Mouse (Mus musculus): ENCODE data around the gene Adprh.
A peak's percentile ranks its signal among the peaks of the same experiment; 100 is the strongest.
"Not testable (repeated sequence)": the region's sequence is repeated elsewhere in the genome, so short reads cannot be mapped to it uniquely, and the experiment has no call there.

Gene Adprh

DNA sequence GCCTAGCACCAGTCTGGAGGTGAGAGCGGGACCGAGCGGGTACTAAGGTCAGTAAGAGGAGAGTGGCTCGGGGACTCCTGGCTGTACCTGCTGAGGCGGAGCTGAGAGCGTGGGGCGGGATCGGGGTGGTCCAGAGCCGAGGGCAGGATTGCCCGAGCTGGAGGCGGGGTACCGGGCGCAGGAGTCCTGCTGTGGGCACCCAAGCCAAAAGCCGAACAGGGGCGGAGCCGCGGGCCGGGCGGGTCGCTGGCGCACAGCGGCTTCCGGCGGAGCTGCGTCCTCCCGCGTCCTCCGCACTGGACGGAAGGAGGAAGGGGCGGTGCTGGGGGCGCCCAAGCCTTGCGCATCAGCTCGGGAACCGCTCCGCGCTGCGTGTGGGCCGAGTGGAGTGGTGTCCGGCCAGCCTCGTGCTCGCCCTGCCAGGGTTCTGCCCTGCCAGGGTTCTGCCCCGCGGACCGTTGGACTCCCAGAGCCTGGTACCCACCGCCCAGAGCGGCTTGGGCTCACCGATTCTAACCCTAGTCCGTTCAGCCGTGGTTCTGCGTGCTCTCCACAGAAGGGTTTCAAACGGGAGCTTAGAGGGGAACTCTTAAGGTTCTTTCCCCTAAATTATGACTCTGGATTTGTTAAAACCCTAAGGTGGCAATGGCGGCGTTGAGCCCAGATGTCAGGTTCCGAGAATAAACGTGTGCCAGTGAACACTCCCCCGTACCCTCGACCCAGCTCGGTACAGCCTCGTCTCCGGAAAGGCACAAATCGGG, at the start of gene Adprh:
Gene Adprh (minus strand): TSS at position 262 of the 761 bp plus-strand sequence.
- DNase-seq (ENCODE audit: low spot score): peak; percentile 92

DNA sequence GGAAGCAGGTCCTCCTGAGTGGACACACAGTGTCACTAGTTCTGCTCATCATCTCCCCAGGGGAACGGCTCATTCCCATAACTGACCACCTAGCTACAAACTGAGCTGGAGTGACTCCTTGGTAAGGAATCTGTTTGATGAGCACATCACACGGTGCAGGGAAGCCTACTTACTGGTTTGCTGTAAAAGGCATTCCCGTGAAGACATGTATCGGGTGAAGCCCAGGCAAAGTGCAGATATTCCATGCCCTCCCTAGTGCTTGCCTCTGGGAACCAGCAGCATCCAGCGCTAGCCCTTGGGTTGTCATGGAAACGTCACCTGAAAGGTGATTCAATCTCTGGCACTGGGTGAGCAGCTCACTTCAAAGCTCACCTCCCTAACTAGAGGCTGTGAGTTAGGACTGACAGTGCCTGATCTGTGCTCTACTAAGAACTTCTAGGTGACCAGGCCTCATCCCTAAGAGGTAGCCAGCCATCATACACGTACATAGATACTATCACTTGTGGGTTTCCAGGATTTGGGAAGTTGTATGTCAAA, 44.2 kb upstream of the Adprh start:
- no peak for DNase-seq (ENCODE audit: low spot score)

DNA sequence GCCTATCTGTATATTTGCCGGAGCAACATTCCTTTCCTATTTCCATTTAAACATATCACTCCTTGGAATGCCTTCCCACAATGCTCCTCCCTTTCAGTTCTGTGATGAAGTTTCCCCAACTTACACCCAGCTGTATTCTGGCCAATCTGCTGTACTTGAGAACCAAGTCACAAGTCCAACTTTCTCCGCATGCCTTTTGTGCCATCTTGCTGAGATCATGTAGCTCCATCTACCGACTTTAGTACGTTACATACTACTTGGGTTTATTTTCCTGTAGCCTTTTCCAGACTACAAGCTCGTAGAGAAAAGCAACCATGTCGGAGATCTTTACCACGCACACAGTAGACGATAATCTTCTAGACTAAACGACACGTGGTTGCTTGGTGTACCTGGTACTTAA, 41.4 kb upstream of the Adprh start:
- DNase-seq (ENCODE audit: low spot score): no peak

DNA sequence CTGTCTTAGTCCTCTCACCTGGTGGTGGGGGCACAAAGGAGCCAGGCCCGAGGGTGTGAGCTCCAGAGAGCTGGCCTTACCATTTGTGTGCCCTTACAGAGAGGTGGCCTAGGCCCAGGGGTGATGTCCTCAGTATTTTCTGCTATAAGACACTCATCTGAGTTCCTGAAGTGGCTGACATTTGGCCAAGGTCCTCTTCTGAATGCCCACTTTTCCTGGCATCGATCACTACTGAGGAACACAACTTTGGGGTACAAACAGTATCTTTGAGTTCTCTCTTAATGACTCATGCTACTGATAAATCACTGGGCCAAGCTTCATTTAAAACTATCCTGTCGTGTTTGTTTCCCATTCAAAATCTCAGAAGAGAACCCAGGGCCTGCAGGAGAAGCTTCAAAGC, 40.0 kb upstream of the Adprh start:
- no peak for DNase-seq (ENCODE audit: low spot score)

DNA sequence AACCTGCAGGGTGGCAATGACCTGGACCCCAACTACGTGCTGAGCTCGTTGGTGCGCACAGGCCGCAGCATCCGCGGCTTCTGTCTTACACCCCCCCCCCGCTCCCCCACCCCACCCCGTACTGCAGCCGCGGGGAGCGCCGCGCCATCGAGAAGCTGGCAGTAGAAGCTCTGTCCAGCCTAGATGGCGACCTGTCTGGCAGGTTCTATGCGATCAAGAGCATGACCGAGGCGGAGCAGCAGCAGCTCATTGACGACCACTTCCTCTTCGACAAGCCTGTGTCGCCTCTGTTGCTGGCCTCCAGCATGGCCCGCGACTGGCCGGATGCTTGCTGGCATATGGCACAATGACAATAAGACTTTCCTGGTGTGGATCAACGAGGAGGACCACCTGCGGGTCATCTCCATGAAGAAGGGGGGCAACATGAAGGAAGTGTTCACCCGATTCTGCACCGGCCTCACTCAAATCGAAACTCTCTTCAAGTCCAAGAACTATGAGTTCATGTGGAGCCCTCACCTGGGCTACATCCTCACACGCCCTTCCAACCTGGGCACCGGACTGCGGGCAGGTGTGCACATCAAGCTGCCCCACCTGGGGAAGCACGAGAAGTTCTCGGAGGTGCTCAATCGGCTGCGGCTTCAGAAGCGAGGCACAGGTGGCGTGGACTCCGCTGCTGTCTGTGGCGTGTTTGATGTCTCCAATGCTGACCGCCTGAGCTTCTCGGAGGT, 31.2 kb upstream of the Adprh start:
- no peak for DNase-seq (ENCODE audit: low spot score)

DNA sequence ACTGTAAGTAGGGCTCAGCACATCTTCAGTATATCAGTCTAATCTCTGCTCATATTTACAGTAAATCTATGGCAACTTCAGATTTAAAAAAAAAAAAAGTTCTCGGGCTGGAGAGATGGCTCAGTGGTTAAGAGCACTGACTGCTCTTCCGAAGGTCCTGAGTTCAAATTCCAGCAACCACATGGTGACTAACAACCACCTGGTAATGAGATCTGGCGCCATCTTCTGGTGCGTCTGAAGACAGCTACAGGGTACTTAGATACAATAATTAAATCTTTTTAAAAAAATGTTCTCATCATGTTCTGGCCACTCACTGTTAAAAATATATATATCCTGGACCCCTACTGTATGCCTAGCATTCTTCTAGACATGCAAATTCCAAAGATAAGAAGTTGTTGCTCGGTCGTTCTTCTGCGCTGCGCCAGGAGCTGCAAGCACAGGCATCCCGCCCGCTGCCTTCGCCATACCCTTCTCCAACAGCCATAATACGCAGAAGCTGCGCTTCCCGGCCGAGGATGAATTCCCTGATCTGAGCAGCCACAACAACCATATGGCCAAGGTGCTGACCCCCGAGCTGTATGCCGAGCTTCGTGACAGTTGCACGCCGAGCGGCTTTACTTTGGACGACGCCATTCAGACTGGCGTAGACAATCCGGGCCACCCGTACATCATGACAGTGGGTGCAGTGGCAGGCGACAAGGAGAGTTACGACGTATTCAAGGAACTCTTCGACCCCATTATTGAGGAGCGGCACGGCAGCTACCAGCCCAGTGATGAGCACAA, 30.5 kb upstream of the Adprh start:
- DNase-seq (ENCODE audit: low spot score): peak; percentile 58

DNA sequence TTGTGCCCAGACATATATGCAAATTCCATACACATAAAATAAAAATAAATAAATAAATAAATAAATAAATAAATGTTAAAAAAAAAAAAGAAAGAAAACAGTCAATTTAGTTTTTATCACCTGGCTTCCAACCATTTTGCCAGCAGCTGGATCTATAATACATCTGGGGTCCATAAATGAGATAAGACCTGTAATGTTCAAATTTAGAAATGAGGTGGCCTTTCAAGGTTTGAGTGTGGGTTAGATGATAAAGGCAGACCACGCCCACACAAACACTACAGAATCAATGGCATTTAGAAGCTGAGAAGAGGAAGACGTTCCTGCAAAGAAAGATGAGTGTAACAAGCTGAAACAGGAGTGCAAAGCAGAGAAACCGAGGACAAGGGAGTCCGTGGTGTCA, 28.8 kb upstream of the Adprh start:
- DNase-seq (ENCODE audit: low spot score): no peak

DNA sequence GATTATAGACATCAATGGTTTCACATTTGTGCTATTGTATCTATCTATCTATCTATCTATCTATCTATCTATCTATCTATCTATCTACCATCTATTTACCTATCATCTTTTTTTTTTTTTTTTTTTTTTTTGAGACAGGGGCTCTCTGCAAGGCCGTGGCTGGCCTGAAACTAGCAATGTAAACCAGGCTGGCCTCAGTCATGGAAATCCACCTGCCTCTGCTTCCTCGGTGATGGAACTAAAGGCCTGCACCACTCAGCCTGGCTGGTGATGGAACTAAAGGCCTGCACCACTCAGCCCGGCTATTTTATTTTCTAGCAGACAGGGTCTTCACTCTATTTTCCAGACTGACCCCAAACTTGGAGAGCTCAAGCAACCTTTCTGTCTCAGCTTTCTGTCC, 25.8 kb upstream of the Adprh start:
- DNase-seq (ENCODE audit: low spot score): no peak

DNA sequence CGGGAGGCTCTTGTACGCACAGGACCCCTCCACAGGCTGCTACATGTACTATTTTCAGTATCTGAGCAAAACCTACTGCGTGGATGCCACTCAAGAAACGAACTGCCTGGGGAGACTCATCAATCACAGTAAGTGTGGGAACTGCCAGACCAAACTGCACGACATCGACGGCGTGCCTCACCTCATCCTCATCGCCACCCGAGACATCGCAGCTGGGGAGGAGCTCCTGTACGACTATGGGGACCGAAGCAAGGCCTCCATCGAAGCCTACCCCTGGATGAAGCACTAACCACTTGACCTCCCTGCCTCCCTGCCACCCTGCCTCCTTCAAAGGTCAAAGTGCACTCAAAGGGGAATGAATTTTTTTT, 24.7 kb upstream of the Adprh start:
- DNase-seq (ENCODE audit: low spot score): not testable (repeated sequence)

DNA sequence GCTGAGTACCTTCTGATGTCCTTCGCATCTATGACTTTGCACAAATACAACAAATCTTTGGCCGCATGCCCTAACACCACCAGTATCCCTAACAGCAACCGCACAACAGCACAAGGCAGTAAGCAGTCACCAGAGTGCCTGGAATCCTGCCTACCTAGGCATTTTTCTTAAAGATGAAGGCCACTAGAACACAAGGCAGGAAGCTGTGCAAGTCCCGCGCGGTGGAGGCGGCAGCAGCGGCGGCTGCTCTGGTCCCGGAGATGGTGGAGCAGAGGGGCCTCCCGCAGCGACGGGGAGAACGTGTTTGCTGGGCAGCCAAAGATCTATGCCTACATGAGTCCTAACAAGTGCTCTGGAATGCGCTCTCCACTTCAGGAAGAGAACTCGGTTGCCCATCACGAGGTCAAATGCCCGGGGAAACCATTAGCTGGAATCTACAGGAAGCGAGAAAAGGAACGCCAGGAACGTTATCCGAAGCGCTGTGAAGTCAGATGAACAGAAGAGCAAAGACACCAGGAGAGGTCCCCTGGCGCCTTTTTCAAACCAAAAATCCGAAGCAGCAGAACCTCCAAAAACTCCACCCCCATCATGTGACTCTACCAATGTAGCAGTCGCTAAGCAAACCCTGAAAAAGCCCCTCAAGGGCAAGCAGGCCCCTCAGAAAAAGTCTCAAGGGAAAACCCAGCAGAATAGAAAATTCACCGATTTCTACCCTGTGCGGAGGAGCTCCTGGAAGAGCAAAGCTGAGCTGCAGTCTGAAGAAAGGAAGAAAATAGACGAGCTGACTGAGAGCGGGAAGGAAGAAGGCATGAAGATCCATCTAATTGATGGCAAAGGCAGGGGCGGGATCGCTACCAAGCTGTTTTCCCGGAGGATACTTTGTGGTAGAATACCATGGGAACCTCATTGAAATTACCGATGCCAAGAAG, 24.1 kb upstream of the Adprh start:
- peak; percentile 72 for DNase-seq (ENCODE audit: low spot score)

DNA sequence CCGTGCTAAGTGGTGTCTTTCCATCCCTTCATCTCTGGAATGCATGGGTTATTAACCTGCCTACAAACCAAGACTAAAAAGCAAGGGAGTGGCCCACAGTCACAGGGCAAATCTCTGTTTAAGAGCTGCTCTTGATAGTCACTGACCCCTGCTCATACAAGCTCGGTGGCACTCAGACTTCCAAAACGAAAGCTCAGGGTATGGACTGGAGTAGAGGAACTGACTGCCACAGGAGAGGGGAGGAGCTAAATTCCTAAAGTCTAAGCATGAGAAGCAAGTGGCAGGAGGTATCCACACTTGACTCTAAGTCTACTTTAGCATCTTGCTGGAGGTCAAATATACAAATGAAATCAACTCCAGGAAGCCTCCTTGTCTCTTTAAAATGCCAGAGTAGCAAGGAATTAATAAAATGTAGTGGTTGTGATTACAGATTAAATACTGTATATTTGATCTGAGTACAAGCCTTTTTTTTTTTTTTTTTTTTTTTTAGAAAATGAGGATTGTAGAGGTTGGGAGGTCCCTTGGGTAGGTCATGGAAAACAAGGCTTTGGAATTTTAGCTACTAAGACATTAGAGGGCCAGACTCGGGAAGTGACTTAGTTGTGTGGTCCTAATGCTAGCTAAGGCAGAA, 23.3 kb upstream of the Adprh start:
- no peak for DNase-seq (ENCODE audit: low spot score)

DNA sequence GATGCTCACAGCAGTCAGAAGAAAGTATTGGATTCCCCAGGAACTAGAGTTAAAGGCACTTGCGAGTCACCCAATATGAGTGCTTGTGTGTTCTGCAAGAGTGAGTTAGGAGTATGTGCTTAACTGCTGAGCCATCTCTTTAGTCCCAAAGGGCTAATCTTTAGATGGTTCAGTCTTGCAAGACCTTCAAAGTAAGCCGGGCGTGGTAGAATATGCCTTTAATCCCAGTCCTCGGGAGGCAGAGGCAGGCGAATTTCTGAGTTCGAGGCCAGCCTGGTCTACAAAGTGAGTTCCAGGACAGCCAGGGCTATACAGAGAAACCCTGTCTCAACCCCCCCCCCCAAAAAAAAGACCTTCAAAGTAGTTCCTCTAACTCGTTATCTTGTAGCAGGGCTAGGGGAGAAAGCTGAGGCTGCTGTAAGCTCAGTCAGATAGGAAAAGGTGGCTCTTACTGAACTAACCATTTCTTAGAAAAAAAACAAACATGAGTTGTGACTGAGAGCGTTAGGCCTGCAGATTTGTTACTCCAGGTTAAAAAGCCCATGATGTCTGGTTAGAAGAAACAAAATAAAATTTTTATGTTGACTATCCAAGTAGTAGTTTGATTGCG, 22.3 kb upstream of the Adprh start:
- no peak for DNase-seq (ENCODE audit: low spot score)

DNA sequence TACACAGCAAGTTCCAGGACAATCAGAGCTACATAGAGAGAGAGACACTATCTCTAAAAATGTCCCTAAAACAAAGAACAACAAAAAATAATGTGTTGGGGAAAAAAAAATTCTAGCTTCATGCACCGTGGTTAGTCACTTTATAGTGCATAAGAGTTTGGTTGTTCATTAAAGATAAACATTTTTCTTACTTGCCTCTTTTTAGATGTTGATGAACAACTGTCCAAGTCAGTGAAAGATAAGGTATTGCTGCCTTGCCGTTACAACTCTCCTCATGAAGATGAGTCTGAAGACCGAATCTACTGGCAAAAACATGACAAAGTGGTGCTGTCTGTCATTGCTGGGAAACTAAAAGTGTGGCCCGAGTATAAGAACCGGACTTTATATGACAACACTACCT, 21.2 kb upstream of the Adprh start:
- no peak for DNase-seq (ENCODE audit: low spot score)

DNA sequence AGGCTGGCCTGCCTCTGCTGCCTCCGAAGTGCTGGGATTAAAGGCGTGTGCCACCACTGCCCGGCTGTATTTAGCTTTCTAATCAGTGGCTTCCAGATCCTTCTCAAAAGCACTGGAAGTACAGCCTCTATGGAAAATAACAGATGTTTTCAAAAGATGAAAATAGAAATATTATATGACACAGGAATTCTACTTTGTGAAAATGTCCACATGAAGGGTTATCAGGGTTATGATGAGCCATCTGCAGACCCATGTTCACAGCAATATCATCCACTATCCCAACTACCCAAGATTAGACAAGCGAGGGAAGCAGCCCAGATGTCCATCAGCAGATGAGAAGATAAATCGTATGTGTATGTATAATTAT, 20.0 kb upstream of the Adprh start:
- DNase-seq (ENCODE audit: low spot score): no peak

DNA sequence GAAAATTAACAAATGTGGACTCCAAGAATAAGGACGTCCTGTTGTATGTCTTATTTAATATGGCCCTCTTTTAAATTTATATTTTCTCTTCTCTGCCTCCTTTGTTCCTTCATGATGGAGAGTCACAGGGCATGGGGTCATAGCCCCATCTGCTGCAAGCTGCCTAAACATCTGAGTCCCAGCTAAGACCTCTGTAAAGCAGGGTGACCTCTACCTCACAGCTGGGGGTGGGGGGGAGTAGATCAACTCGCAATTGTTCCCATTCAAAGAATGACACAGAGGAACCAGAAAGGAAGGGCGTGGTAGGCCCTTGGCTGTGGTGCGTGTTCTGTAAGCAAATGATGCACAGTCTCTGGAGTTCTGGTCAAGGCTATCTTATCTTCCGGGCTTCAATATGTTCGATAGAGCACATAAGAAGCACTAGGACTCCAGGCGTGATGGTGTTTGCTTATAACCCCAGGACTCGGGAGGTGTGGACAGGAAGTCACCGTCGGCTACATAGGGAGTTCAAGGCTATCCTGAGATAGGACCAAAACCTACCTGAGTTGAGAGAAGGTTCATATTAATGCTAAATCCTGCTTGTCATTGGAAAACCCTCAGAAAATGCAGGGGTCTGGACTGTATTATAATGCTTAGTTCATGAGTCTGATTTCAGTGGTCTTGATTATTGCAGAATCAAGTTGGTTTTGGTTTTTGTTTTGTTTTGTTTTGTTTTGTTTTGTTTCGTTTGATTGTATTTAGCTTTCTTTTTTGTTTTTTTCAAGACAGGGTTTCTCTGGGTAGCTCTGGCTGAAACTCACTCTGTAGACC, 19.4 kb upstream of the Adprh start:
- DNase-seq (ENCODE audit: low spot score): peak; percentile 45

DNA sequence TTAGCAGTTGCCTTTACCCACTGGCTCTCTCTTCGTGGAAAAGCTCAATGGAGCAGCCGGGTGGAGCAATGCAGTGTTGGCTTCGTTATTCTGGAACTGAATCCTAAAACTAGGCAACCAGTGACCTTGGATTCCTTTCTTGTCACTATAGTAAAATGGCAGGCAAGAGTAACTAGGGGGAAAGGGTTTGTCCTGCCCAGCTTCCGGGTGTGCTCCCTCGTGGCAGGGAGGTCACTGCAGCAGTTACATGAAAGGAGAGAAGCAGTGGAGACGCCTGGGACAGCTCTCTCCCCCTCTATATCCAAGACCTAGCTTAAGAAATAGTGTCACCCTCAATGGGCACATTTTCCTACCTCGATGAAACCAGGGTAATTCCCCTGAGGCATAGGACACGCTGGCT, 16.9 kb upstream of the Adprh start:
- DNase-seq (ENCODE audit: low spot score): no peak

DNA sequence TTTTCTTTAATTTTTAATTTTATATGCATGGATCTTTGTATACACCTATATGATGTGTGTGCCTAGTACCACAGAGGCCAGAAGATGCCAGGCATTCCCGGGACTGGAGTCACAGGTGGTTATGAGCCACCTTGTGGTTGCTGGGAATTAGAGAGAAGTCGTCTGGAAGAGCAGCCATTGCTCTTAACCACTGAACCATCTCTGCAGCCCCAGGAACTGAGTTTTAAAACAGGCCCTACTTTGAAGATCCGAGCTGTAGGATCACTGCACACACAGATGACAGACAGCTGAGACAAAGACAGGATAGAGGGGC, 16.2 kb upstream of the Adprh start:
- no peak for DNase-seq (ENCODE audit: low spot score)

DNA sequence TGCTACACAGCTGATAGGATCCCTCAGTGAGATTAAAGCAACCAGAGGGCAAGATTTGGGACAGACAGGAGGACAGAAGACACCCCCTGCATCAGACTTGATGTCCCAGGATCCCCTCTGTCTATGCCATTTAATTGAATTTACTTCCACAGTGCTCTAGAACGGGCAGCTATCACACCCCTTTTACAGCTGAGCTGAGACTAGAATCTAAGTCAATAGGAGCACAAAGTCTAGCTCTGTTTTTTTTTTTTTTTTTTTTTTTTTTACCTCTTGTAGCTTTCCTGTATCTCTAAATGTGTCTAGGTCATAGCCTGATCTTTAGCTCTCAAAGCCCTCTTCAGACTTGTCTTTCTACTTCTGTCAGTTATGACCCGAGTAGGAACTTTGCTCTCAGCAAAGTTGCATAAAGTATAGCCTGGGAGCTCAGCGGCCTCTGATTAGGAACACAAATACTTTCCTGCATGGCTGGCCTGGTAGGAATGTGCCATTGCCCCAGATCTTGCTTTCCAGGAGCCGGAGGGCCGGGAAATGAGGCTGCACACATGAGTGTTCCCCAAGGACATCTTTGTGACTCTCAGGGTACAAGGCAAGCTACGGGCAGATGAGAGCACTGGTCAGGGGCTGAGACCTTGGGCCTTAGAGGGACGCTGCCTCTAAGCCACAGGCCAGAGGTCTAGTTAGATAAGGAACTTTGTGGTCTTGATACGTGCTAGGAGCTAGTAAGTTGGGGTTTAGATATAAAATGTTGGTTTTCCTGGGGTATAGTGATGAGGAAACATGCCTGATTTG, 15.6 kb upstream of the Adprh start:
- DNase-seq (ENCODE audit: low spot score): no peak

Measured in embryo, embryonic 10.5 days (tissue).